Mouse (Mus musculus) heart, embryonic 11.5 days (tissue): ENCODE data around the gene Clec16a. TPM values are rescaled to one million over a fixed set of nuclear protein-coding genes. Genes with fewer than 3 reads are reported as not detected.

ENCODE experiments used
- ATAC-seq: fragments of 200-750 bp; cut with Nextera tagmentation; replicated peaks from 2 replicates; pipeline ENCODE4 v1.8.0; 2017; ENCODE audit warnings: moderate library complexity; ENCODE audit not compliant: insufficient number of reproducible peaks, low FRiP score, low TSS enrichment
- H3K27ac ChIP-seq: fragments of 300-500 bp; sonication (generic); 2 replicates; pipeline ENCODE4 v1.5.1; 2014; ENCODE audit warnings: mild to moderate bottlenecking, low read depth, low read length
- H3K27me3 ChIP-seq: fragments of 300-500 bp; sonication (generic); 2 replicates; pipeline ENCODE4 v1.6.1; 2014; ENCODE audit warnings: mild to moderate bottlenecking, low read length, mixed read lengths; ENCODE audit not compliant: control insufficient read depth, insufficient read depth
- H3K36me3 ChIP-seq: fragments of 300-500 bp; sonication (generic); 2 replicates; pipeline ENCODE4 v1.6.1; 2014; ENCODE audit warnings: mild to moderate bottlenecking, low read length, moderate library complexity, mixed read lengths; ENCODE audit not compliant: control insufficient read depth, insufficient read depth
- H3K4me1 ChIP-seq: fragments of 300-500 bp; sonication (generic); 2 replicates; pipeline ENCODE4 v1.6.1; 2014; ENCODE audit warnings: low read length; ENCODE audit not compliant: control insufficient read depth, insufficient read depth
- H3K4me2 ChIP-seq: fragments of 300-500 bp; sonication (generic); 2 replicates; pipeline ENCODE4 v1.6.1; 2014; ENCODE audit warnings: mild to moderate bottlenecking, moderate library complexity
- H3K4me3 ChIP-seq: fragments of 300-500 bp; sonication (generic); 2 replicates; pipeline ENCODE4 v1.5.1; 2014; ENCODE audit warnings: low read depth, low read length
- H3K9ac ChIP-seq: fragments of 300-500 bp; sonication (generic); 2 replicates; pipeline ENCODE4 v1.6.1; 2014; ENCODE audit warnings: mild to moderate bottlenecking, low read depth, low read length, moderate library complexity
- H3K9me3 ChIP-seq: fragments of 300-500 bp; sonication (generic); replicated peaks from 2 replicates; pipeline ENCODE4 v1.6.1; 2016; ENCODE audit warnings: low read length; ENCODE audit not compliant: control insufficient read depth
- WGBS: fragments of 180-500 bp; shearing (Covaris S2); extraction: QIAGEN DNeasy Blood & Tissue Kit; methylation state at CpG from one replicate; pipeline ENCODE4 v1.1.7; 2014; ENCODE audit not compliant: insufficient replicate concordance; 5-methylcytosine and 5-hydroxymethylcytosine counted together
- polyA plus RNA-seq: library from polyadenylated mRNA; unstranded; fragments of >200 nt; fragmentation: Nextera tagmentation; extraction: Ambion mirVana; gene quantifications from 2 replicates; pipeline ENCODE4 v1.2.1, GENCODE M21; 2014

Gene Clec16a
- polyA plus RNA-seq, 1 experiment from 2014 or later: 39.1 TPM

GRCm38 (mm10) chr16:10756168-10756567, 211.0 kb downstream of the Clec16a start:
- 71% methylated on average over 5 of the region's 6 CpGs for WGBS
- H3K36me3 ChIP-seq: no peaks in the 10 kb centered on the region
- no peak for ATAC-seq

GRCm38 (mm10) chr16:10761182-10761581, 216.0 kb downstream of the Clec16a start:
- Histone ChIP-seq H3K36me3 (no peaks in the 10 kb centered on the region), H3K4me1 (peaks cover 7% of the 10 kb centered on the region), H3K9me3 (no peaks in the 10 kb centered on the region), H3K4me3 (no peak overlapping the region), H3K4me2 (no peak overlapping the region), H3K27ac (no peak overlapping the region), H3K9ac (no peak overlapping the region), H3K27me3 (0 out of 2 replicates have a peak, but pooled peaks cover 6% of the 10 kb centered on the region)
- no peak for ATAC-seq
- WGBS: 45% methylated on average over 8 of the region's 8 CpGs

More at GRCm38 (mm10) chr16:10756168-10756567, 211.0 kb downstream of the Clec16a start:
- 0 out of 2 replicates have a peak, but pooled peaks cover 6% of the 10 kb centered on the region for H3K27me3 ChIP-seq
- peaks cover 4% of the 10 kb centered on the region for H3K4me1 ChIP-seq
- no peak overlapping the region for H3K4me2 ChIP-seq
- no peak overlapping the region for H3K27ac ChIP-seq
- no peak overlapping the region for H3K4me3 ChIP-seq
- no peak overlapping the region for H3K9ac ChIP-seq
- no peaks in the 10 kb centered on the region for H3K9me3 ChIP-seq

GRCm38 (mm10) chr16:10762569-10763180, 217.5 kb downstream of the Clec16a start:
- ATAC-seq: no peak
- no peak overlapping the region for H3K4me3 ChIP-seq
- H3K4me2 ChIP-seq: no peak overlapping the region
- peaks cover 7% of the 10 kb centered on the region for H3K4me1 ChIP-seq
- no peaks in the 10 kb centered on the region for H3K9me3 ChIP-seq
- no peak overlapping the region for H3K27ac ChIP-seq
- H3K27me3 ChIP-seq: 0 out of 2 replicates have a peak, but pooled peaks cover 3% of the 10 kb centered on the region
- WGBS: 68% methylated on average over 5 of the region's 5 CpGs
- no peak overlapping the region for H3K9ac ChIP-seq
- no peaks in the 10 kb centered on the region for H3K36me3 ChIP-seq

- H3K4me2 ChIP-seq: no peak overlapping the region
- H3K4me1 ChIP-seq: peaks cover 7% of the 10 kb centered on the region
- H3K27ac ChIP-seq: no peak overlapping the region
- H3K4me3 ChIP-seq: no peak overlapping the region
- H3K36me3 ChIP-seq: no peaks in the 10 kb centered on the region
- H3K9me3 ChIP-seq: no peaks in the 10 kb centered on the region
- H3K9ac ChIP-seq: no peak overlapping the region
- ATAC-seq: no peak
- WGBS: 46% methylated on average over 6 of the region's 6 CpGs
- no peaks in the 10 kb centered on the region; the same call in 1 of the 2 replicates for H3K27me3 ChIP-seq
Observed at GRCm38 (mm10) chr16:10763540-10764264, 218.6 kb downstream of the Clec16a start.

GRCm38 (mm10) chr16:10764323-10764722, 219.2 kb downstream of the Clec16a start:
- Histone ChIP-seq H3K4me3 (no peak overlapping the region), H3K4me2 (no peak overlapping the region), H3K4me1 (peaks cover 7% of the 10 kb centered on the region), H3K36me3 (no peaks in the 10 kb centered on the region), H3K27ac (no peak overlapping the region), H3K9me3 (no peaks in the 10 kb centered on the region), H3K27me3 (peaks cover under 1% of the 10 kb centered on the region; the same call in 1 of the 2 replicates), H3K9ac (no peak overlapping the region)
- no peak for ATAC-seq
- 55% methylated on average over 2 of the region's 2 CpGs for WGBS

DNA sequence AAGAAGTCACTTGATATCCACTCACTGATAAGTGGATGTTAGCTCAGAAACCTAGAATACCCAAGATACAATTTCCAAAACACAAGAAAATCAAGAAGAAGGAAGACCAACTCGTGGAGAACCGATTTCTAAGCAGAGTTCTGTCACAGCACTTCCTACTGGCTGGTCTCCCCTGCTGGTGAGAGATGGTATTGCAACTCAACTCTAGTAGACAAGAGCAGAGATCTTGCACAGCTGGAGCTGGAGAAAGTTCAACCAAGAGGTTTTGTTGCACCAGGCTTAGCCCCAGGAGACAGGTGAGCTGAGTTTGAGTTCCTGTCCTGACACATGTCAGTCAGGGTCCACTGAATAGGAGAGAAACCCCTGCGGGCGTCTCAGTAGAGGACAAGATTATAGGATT, 222.0 kb downstream of the Clec16a start:
- WGBS: 33% methylated on average over 4 of the region's 4 CpGs
- H3K9ac ChIP-seq: no peak overlapping the region
- peaks cover 16% of the 10 kb centered on the region for H3K4me1 ChIP-seq
- peaks cover 2% of the 10 kb centered on the region; the same call in 1 of the 2 replicates for H3K27me3 ChIP-seq
- H3K27ac ChIP-seq: no peak overlapping the region
- H3K4me3 ChIP-seq: no peak overlapping the region
- no peaks in the 10 kb centered on the region for H3K36me3 ChIP-seq
- H3K4me2 ChIP-seq: no peak overlapping the region
- H3K9me3 ChIP-seq: no peaks in the 10 kb centered on the region
- ATAC-seq: no peak

GRCm38 (mm10) chr16:10768821-10769220, 223.7 kb downstream of the Clec16a start:
- Histone ChIP-seq H3K27ac (no peak overlapping the region), H3K27me3 (peaks cover 2% of the 10 kb centered on the region; the same call in 1 of the 2 replicates), H3K4me1 (peaks cover 16% of the 10 kb centered on the region), H3K4me2 (no peak overlapping the region), H3K36me3 (no peaks in the 10 kb centered on the region), H3K9me3 (no peaks in the 10 kb centered on the region), H3K4me3 (no peak overlapping the region), H3K9ac (no peak overlapping the region)
- ATAC-seq: no peak
- 45% methylated on average over 9 of the region's 9 CpGs for WGBS

DNA sequence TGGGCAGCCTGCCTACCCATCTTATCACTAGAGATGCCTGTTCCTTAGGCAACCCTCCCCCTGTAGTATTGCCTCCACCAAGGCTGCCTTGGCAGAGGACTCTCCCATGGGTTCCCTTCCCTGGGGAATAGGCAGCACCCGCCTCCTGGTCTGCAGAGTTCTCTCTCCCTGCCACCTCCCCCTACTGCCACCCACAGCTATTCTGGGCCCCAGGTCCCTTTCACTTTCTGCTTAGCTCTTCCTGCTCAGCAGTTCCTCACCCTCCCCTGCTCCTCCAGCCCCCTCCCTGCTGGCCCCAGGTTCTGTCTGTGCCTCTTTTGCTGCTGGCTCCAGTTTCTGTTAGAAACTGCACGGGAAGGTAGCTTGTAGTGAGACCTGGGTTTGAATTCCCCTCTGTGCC, 224.5 kb downstream of the Clec16a start:
- H3K9me3 ChIP-seq: no peaks in the 10 kb centered on the region
- H3K9ac ChIP-seq: no peak overlapping the region
- ATAC-seq: no peak
- no peak overlapping the region for H3K4me2 ChIP-seq
- no peak overlapping the region for H3K27ac ChIP-seq
- H3K36me3 ChIP-seq: no peaks in the 10 kb centered on the region
- peaks cover 2% of the 10 kb centered on the region; the same call in 1 of the 2 replicates for H3K27me3 ChIP-seq
- H3K4me3 ChIP-seq: no peak overlapping the region
- H3K4me1 ChIP-seq: peaks cover 17% of the 10 kb centered on the region
- WGBS: 48% methylated on average over 2 of the region's 2 CpGs
